Mouse (Mus musculus): ENCODE results near the gene 1110017D15Rik.

GRCm38 (mm10) chr4:41507326-41507924 lies 9.7 kb downstream of the 1110017D15Rik start:
- TF ChIP-seq CTCF (IDR thresholded peaks at IDR 0.05; ENCODE audit: extremely low read depth, insufficient read depth, insufficient read length, insufficient replicate concordance), result no peak
- TF ChIP-seq POLR2A (IDR thresholded peaks at IDR 0.05; ENCODE audit: low read depth, low read length), result no peak

Measured in spleen, adult 2 months (tissue).